Mouse (Mus musculus) lung, postnatal 25 days (tissue): ENCODE measurements at regions not wholly inside any gene's neighbourhood (a gene's known extent, or its start where the extent isn't known, plus 50 kb on each side); places are given as distances from the start of the nearest gene placed in this dataset.

Experiments
- DNase-seq: peaks from one replicate; pipeline ENCODE4 v3.0.0; 2022; ENCODE audit warnings: low spot score

- no peak for DNase-seq
Observed at GRCm38 (mm10) chr5:126155216-126155880, 623.8 kb downstream of the Tmem132b start.

- DNase-seq = no peak
Observed at GRCm38 (mm10) chr5:126186111-126186510, 654.5 kb downstream of the Tmem132b start.

- no peak for DNase-seq
Observed at GRCm38 (mm10) chr5:126199876-126200275, 668.3 kb downstream of the Tmem132b start.

- no peak for DNase-seq
Observed at GRCm38 (mm10) chr5:126201535-126201934, 670.0 kb downstream of the Tmem132b start.

- no peak for DNase-seq
Observed at GRCm38 (mm10) chr5:126201996-126202395, 670.4 kb downstream of the Tmem132b start.

GRCm38 (mm10) chr5:126217016-126217415 is 685.4 kb downstream of the Tmem132b start:
- no peak for DNase-seq

- DNase-seq = no peak
Observed at GRCm38 (mm10) chr5:126217746-126218145, 686.2 kb downstream of the Tmem132b start.

- no peak for DNase-seq
Observed at GRCm38 (mm10) chr5:126223696-126224095, 692.1 kb downstream of the Tmem132b start.

GRCm38 (mm10) chr5:126230768-126231167 is 699.2 kb downstream of the Tmem132b start:
- DNase-seq = no peak

GRCm38 (mm10) chr5:126238071-126238470 is 706.5 kb downstream of the Tmem132b start:
- DNase-seq = no peak

- DNase-seq = no peak
Observed at GRCm38 (mm10) chr5:126245776-126246175, 714.2 kb downstream of the Tmem132b start.

GRCm38 (mm10) chr5:126250331-126250730 is 718.8 kb downstream of the Tmem132b start:
- DNase-seq = no peak

GRCm38 (mm10) chr5:126254661-126255060 is 723.1 kb downstream of the Tmem132b start:
- no peak for DNase-seq

GRCm38 (mm10) chr5:126257860-126258259 is 726.3 kb downstream of the Tmem132b start:
- no peak for DNase-seq

- no peak for DNase-seq
Observed at GRCm38 (mm10) chr5:126266471-126266870, 734.9 kb downstream of the Tmem132b start.

- no peak for DNase-seq
Observed at GRCm38 (mm10) chr5:126266929-126267609, 735.5 kb downstream of the Tmem132b start.

GRCm38 (mm10) chr5:126268592-126268991 is 737.0 kb downstream of the Tmem132b start:
- DNase-seq = no peak

GRCm38 (mm10) chr5:126274316-126274715 is 742.7 kb downstream of the Tmem132b start:
- DNase-seq = no peak

GRCm38 (mm10) chr5:126281057-126281728 is 749.6 kb downstream of the Tmem132b start:
- no peak for DNase-seq

- no peak for DNase-seq
Observed at GRCm38 (mm10) chr5:126281782-126282181, 750.2 kb downstream of the Tmem132b start.

- no peak for DNase-seq
Observed at GRCm38 (mm10) chr5:126324847-126325246, 793.3 kb downstream of the Tmem132b start.

GRCm38 (mm10) chr5:126328276-126328675 is 796.7 kb downstream of the Tmem132b start:
- no peak for DNase-seq

GRCm38 (mm10) chr5:126335091-126335490 is 803.5 kb downstream of the Tmem132b start:
- DNase-seq = no peak
